Mouse (Mus musculus) adrenal gland, adult 18-20 months (tissue): Measurements from ENCODE around the gene Cyp19a1. TPM values are rescaled to one million over a fixed set of nuclear protein-coding genes. Genes with fewer than 3 reads are reported as not detected.
A peak's percentile ranks its signal among the peaks of the same experiment; 100 is the strongest.

Experiments used
- DNase-seq, 2 experiments: peaks; one replicate each; pipeline ENCODE4 v3.0.0; 2021 to 2022; ENCODE audit warnings: low spot score in 2 of 2
- total RNA-seq, 2 experiments: library from RNA; stranded (reverse); gene quantifications; 1 replicate in 1 of 2; 2 replicates in 1 of 2; pipeline ENCODE4 v1.2.3; 2021

Gene Cyp19a1
- total RNA-seq, 2 experiments from 2014 or later: not detected

DNA sequence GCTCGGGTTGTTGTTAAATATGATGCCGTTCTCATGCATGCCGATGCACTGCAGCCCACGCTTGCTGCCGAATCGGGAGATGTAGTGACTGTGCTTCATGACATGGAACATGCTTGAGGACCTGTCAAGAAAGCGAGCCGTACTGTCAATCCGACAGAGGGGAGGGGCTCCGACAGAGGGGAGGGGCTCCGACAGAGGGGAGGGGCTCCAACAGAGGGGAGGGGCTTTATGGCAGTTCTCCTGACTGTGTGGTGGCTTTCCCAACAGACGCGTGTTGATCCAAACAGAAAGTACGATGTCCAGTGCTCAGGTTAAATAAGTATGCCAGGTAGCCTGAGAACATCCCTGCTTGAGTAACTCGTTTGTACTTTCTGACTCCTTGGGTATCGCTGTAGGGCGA is 87.7 kb downstream of the Cyp19a1 start:
- no peak for DNase-seq

DNA sequence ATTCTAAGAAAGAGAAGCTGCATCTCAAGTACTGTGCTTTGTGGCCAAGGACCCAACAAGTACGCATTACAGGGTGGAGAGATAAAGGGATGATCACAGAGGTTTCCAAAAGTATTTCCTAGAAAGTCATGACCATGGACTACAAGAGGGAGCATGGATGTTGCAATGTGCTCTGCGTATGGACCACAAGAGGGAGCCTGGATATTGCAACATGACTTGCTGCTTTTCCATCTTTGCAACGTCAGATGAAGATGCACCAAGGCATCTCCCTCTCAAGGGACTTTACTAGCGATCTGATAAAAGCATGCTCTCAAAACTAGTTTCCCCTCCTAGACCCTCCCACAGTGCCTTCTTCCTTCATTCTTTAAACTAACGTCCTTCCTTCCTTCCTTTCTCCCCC is 98.4 kb downstream of the Cyp19a1 start:
- no peak for DNase-seq

DNA sequence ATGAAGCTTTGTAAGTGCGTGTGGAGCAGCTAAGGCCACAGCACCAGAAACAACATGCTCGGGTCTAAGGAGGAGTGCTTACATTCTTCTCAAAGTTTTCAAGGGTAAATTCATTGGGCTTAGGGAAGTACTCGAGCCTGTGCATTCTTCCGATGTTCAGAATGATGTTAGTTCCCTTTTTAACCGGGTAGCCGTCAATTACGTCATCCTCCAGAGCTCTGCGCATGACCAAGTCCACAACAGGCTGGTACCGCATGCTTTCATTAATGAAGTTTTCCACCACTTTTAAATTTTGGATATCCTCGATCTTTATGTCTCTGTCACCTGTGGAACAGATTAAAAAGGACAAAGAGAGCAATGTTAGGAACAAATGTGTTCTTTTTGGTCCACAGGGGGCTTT is 99.5 kb downstream of the Cyp19a1 start:
- no peak for DNase-seq

DNA sequence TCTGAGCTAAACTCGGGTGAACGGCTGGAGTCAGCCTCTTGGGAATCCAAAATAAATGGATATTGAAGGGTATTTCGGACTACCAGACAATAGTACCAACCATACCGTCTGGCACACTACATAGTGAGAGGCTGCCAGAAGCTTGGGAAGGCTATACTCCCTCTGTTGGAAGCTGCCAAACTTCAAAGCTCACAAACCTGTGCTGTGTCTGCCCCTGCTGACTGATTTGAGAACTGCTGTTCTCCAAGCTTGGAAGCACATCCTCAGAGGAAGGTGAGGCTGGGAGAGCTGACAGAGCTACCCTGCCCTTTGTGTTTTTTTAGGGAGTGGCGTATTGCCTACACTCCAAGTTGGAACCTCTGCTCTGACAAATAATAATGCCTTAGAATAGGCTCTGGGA is 104.8 kb downstream of the Cyp19a1 start:
- DNase-seq: peak in 1 of 2 experiments; percentile 2

DNA sequence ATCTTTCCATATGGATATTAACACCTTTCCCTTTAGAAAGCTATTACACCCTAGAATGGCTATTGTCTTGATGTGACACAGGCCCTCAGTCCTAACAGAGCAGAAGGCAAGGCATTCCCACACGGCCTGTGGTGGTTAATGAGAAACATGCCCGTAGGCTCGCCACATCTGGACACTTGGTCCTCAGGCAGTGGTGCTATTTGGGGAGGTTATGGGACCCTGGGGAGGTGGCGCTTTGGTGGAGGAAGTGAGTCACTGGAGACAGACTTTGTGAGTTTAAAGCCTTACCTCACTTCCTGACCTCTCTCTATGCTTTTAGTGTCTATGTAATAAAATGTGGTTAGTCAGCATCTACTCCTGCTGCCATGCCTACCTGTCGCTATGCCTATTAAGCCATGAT is 114.2 kb downstream of the Cyp19a1 start:
- DNase-seq: no peak

DNA sequence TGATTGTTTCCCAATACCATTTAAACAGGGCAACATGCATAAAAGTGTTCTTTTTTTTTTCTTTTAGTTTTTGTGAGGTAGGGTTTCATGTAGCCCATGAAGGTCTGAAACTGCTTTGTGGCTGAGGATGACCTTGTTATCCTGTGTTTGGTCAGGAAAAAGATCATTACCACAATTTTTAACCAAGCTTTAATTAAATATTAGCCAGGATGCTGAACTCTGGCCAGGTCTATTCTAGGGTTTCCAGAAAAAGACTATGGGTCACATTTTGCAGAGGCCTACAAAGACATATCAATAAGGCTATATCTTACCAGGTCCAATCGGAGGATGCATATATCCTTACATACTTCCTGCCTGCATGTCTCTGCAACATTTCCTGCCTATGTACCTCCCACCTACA is 128.7 kb downstream of the Cyp19a1 start:
- no peak for DNase-seq

Other genes with a start within 250 kb of the Cyp19a1 start
- gene Tnfaip8l3, start 199.7 kb downstream of the Cyp19a1 start, total RNA-seq: under 1 TPM; 0.10 to 0.17 TPM
- gene Gldn, start 18.4 kb upstream of the Cyp19a1 start, total RNA-seq: 10 to 100 TPM in 1 of 2 experiments, 1 to 10 TPM in 1; 6.5 to 14.9 TPM
- 10 to 100 TPM; 12.9 to 15.1 TPM for gene Dmxl2, start 233.5 kb upstream of the Cyp19a1 start, total RNA-seq